ENCODE assay signal across 8 mouse cellular contexts in genomic region chr7:49633375-49633956, GRCm38 (mm10). TPM values are rescaled to one million over a fixed set of nuclear protein-coding genes. Genes with fewer than 3 reads are reported as not detected.
DNase-seq lines count a peak whose midpoint lies in the region; ATAC-seq lines count a peak whose summit lies in the region.

No protein-coding gene starts in this region.

- under 1% methylated on average over 33 of the region's 33 CpGs for WGBS in kidney, embryonic 14.5 days
- WGBS in hindbrain, embryonic 12.5 days, result under 1% methylated on average over 33 of the region's 33 CpGs
- under 1% methylated on average over 33 of the region's 33 CpGs for WGBS in liver, embryonic 15.5 days (ENCODE audit: insufficient replicate concordance)
- under 1% methylated on average over 33 of the region's 33 CpGs for WGBS in neural tube, embryonic 13.5 days

- H3K9me3 ChIP-seq in kidney, embryonic 14.5 days (ENCODE audit: control insufficient read depth, low read length), result no peaks in the 10 kb centered on the region
- H3K9me3 ChIP-seq in hindbrain, embryonic 12.5 days (replicated peaks), result no peaks in the 10 kb centered on the region
- H3K9me3 ChIP-seq in liver, embryonic 15.5 days (replicated peaks), result no peaks in the 10 kb centered on the region
- no peaks in the 10 kb centered on the region for H3K9me3 ChIP-seq in neural tube, embryonic 13.5 days

- H3K27ac ChIP-seq in kidney, embryonic 14.5 days (ENCODE audit: low read depth, low read length), result no peak overlapping the region
- 0 out of 2 replicates have a peak overlapping the region, but pooled peaks have one; percentile 52 for H3K27ac ChIP-seq in hindbrain, embryonic 12.5 days
- H3K27ac ChIP-seq in liver, embryonic 15.5 days (replicated peaks), result no peak overlapping the region
- H3K27ac ChIP-seq in neural tube, embryonic 13.5 days (replicated peaks), result no peak overlapping the region

- no peaks in the 10 kb centered on the region for H3K36me3 ChIP-seq in kidney, embryonic 14.5 days (ENCODE audit: control insufficient read depth, insufficient read depth, low read length)
- H3K36me3 ChIP-seq in hindbrain, embryonic 12.5 days, result no peaks in the 10 kb centered on the region
- no peaks in the 10 kb centered on the region for H3K36me3 ChIP-seq in liver, embryonic 15.5 days (replicated peaks)
- no peaks in the 10 kb centered on the region for H3K36me3 ChIP-seq in neural tube, embryonic 13.5 days

- peaks cover 88% of the 10 kb centered on the region for H3K27me3 ChIP-seq in kidney, embryonic 14.5 days (ENCODE audit: control insufficient read depth, insufficient read depth, low read length)
- peaks cover 97% of the 10 kb centered on the region for H3K27me3 ChIP-seq in hindbrain, embryonic 12.5 days
- H3K27me3 ChIP-seq in liver, embryonic 15.5 days, result peaks cover 91% of the 10 kb centered on the region
- peaks cover 100% of the 10 kb centered on the region for H3K27me3 ChIP-seq in neural tube, embryonic 13.5 days

- H3K9ac ChIP-seq in kidney, embryonic 14.5 days (ENCODE audit: low read depth, low read length), result no peak overlapping the region
- no peak overlapping the region for H3K9ac ChIP-seq in hindbrain, embryonic 12.5 days
- no peak overlapping the region for H3K9ac ChIP-seq in liver, embryonic 15.5 days
- no peak overlapping the region for H3K9ac ChIP-seq in neural tube, embryonic 13.5 days

- peak overlapping the region; percentile 35 for H3K4me3 ChIP-seq in kidney, embryonic 14.5 days (ENCODE audit: low read length)
- H3K4me3 ChIP-seq in hindbrain, embryonic 12.5 days, result peak overlapping the region; percentile 21
- H3K4me3 ChIP-seq in liver, embryonic 15.5 days (replicated peaks), result peak overlapping the region; percentile 40
- H3K4me3 ChIP-seq in neural tube, embryonic 13.5 days, result peak overlapping the region; percentile 20

- H3K4me1 ChIP-seq in kidney, embryonic 14.5 days (ENCODE audit: control insufficient read depth, insufficient read depth, low read length), result peaks cover 5% of the 10 kb centered on the region; the same call in 1 of the 2 replicates
- peaks cover 14% of the 10 kb centered on the region for H3K4me1 ChIP-seq in hindbrain, embryonic 12.5 days
- 0 out of 2 replicates have a peak, but pooled peaks cover 6% of the 10 kb centered on the region for H3K4me1 ChIP-seq in liver, embryonic 15.5 days (replicated peaks)
- peaks cover 24% of the 10 kb centered on the region for H3K4me1 ChIP-seq in neural tube, embryonic 13.5 days (replicated peaks)

- DNase-seq in kidney, adult 11 months, result no peak
- DNase-seq in embryo, embryonic 11 days, result peak; percentile 63
- DNase-seq in right cerebral cortex, postnatal 25 days, result no peak
- no peak for DNase-seq in urinary bladder, postnatal 4 days (ENCODE audit: low spot score in 2 of 2)

- ATAC-seq in kidney, embryonic 14.5 days (ENCODE audit: low FRiP score, low TSS enrichment), result peak; percentile 51; the same call in 1 of the 2 replicates
- ATAC-seq in hindbrain, embryonic 12.5 days (ENCODE audit: low FRiP score), result 0 out of 2 replicates have a peak, but pooled peaks have one; percentile 14
- ATAC-seq in liver, embryonic 15.5 days (ENCODE audit: insufficient read depth), result no peak
- ATAC-seq in neural tube, embryonic 13.5 days (ENCODE audit: low read depth), result no peak

- H3K4me2 ChIP-seq in kidney, embryonic 14.5 days (replicated peaks; ENCODE audit: low read depth, low read length), result peak overlapping the region; percentile 38
- H3K4me2 ChIP-seq in hindbrain, embryonic 12.5 days (replicated peaks), result peak overlapping the region; percentile 44
- peak overlapping the region; percentile 58 for H3K4me2 ChIP-seq in liver, embryonic 15.5 days
- peak overlapping the region; percentile 37 for H3K4me2 ChIP-seq in neural tube, embryonic 13.5 days

RNA-seq across cellular contexts. Expression of gene Dbx1, which starts 3.2 kb away (rescaled TPM):
- not detected in 2 replicates for polyA plus RNA-seq in kidney, embryonic 14.5 days (2014; fragmentation: Nextera tagmentation; extraction: Ambion mirVana)
- polyA plus RNA-seq in hindbrain, embryonic 12.5 days (2016; fragmentation: Nextera tagmentation; extraction: Ambion mirVana), result 17.9 and 30.8 TPM in 2 replicates
- 0.09 and 0.20 TPM in 2 replicates for polyA plus RNA-seq in liver, embryonic 15.5 days (2015; fragmentation: Nextera tagmentation; extraction: Ambion mirVana)
- polyA plus RNA-seq in neural tube, embryonic 13.5 days (2015; fragmentation: Nextera tagmentation; extraction: Ambion mirVana), result 6.0 and 8.4 TPM in 2 replicates

Comparison
In these comparisons a context has a peak if more than half of its experiments do, and no peak if none do; other contexts are left out.
1. ATAC-seq: peak in kidney, embryonic 14.5 days (single experiment) and hindbrain, embryonic 12.5 days (single experiment); none in liver, embryonic 15.5 days (single experiment) and neural tube, embryonic 13.5 days (single experiment).
2. Peak in every context shown above with its lines, with median percentiles within 50 percentile points of each other: H3K4me2 ChIP-seq and H3K4me3 ChIP-seq.